In genomic region chr2:140254256-140254655, GRCm38 (mm10) we compare ENCODE assay signal across 30 mouse cellular contexts.
"Had no signal": no experiment of that assay in that cellular context is flagged by ENCODE, and none has a peak within 500 bp of the region (broad histone marks: within the 10 kb centered on the region; RNA-seq: fewer than 3 reads in every experiment).

No protein-coding gene starts in this region.

- H3K36me3 ChIP-seq: limb, embryonic 10.5 days; limb, embryonic 12.5 days; limb, embryonic 13.5 days; limb, embryonic 15.5 days; liver, embryonic 12.5 days; liver, embryonic 13.5 days; liver, embryonic 15.5 days; lung, embryonic 15.5 days; midbrain, embryonic 10.5 days; midbrain, embryonic 12.5 days; midbrain, embryonic 13.5 days had no signal

- H3K9me3 ChIP-seq: limb, embryonic 10.5 days; limb, embryonic 12.5 days; limb, embryonic 13.5 days; limb, embryonic 15.5 days; liver, embryonic 12.5 days; liver, embryonic 13.5 days; liver, embryonic 15.5 days; lung, embryonic 15.5 days; megakaryocyte, embryonic 14.5 days; midbrain, embryonic 10.5 days; midbrain, embryonic 12.5 days; midbrain, embryonic 13.5 days had no signal

- DNase-seq: left cerebral cortex, postnatal 4 days; liver; liver, embryonic 13.5 days; liver, postnatal 0 days; lung, adult 18-20 months; lung, adult 2 months; lung, embryonic 14.5 days; lung, postnatal 10 days; lung, postnatal 14 days; lung, postnatal 36 days; lung, postnatal 4 days; midbrain, embryonic 14.5 days had no signal

- H3K27ac ChIP-seq: left cerebral cortex, adult 2 months; limb, embryonic 10.5 days; limb, embryonic 12.5 days; limb, embryonic 13.5 days; limb, embryonic 15.5 days; liver, embryonic 12.5 days; liver, embryonic 13.5 days; liver, embryonic 14.5 days; liver, embryonic 15.5 days; lung, embryonic 15.5 days; macrophage; midbrain, embryonic 10.5 days; midbrain, embryonic 12.5 days; midbrain, embryonic 13.5 days had no signal

- H3K4me1 ChIP-seq: limb, embryonic 10.5 days; limb, embryonic 12.5 days; limb, embryonic 13.5 days; limb, embryonic 15.5 days; liver, embryonic 12.5 days; liver, embryonic 13.5 days; liver, embryonic 15.5 days; lung, embryonic 15.5 days; midbrain, embryonic 10.5 days; midbrain, embryonic 12.5 days had no signal

- ATAC-seq: liver, embryonic 12.5 days; liver, postnatal 0 days; lung, postnatal 0 days; midbrain, embryonic 13.5 days; midbrain, embryonic 16.5 days had no signal

- H3K4me3 ChIP-seq: left cerebral cortex, adult 2 months; limb, embryonic 10.5 days; limb, embryonic 12.5 days; limb, embryonic 13.5 days; limb, embryonic 15.5 days; liver, embryonic 12.5 days; liver, embryonic 13.5 days; liver, embryonic 15.5 days; lung, embryonic 15.5 days; megakaryocyte, embryonic 14.5 days; midbrain, embryonic 10.5 days; midbrain, embryonic 12.5 days; midbrain, embryonic 13.5 days; myocyte had no signal

- H3K4me2 ChIP-seq: limb, embryonic 12.5 days; limb, embryonic 13.5 days; limb, embryonic 15.5 days; liver, embryonic 11.5 days; liver, embryonic 12.5 days; liver, embryonic 13.5 days; liver, embryonic 15.5 days; lung, embryonic 14.5 days; lung, embryonic 15.5 days; midbrain, embryonic 12.5 days; midbrain, embryonic 13.5 days had no signal

- H3K9ac ChIP-seq: limb, embryonic 12.5 days; limb, embryonic 13.5 days; limb, embryonic 15.5 days; liver, embryonic 12.5 days; liver, embryonic 13.5 days; liver, embryonic 14.5 days; liver, embryonic 15.5 days; liver, postnatal 0 days; lung, embryonic 14.5 days; lung, embryonic 15.5 days; midbrain, embryonic 12.5 days; midbrain, embryonic 13.5 days had no signal

- H3K27me3 ChIP-seq: limb, embryonic 12.5 days; limb, embryonic 13.5 days; limb, embryonic 15.5 days; liver, embryonic 12.5 days; liver, embryonic 13.5 days; liver, embryonic 15.5 days; lung, embryonic 15.5 days; megakaryocyte, embryonic 14.5 days; midbrain, embryonic 12.5 days; midbrain, embryonic 13.5 days had no signal
